ENCODE assay signal across 2 mouse cellular contexts in genomic region chr11:86672772-86673171, GRCm38 (mm10).
TF ChIP-seq lines count a peak whose summit lies in the region.

No protein-coding gene starts in this region.

TF ChIP-seq in CH12.LX, 34 proteins besides CTCF, POLR2A, EP300 and RAD21:
- peak; percentile 55; the same call in 1 of the 2 replicates for TF ChIP-seq BHLHE40 (IDR thresholded peaks at IDR 0.05; ENCODE audit: low read depth, low read length)
- no peak for TF ChIP-seq POLR2AphosphoS2 (IDR thresholded peaks at IDR 0.05; ENCODE audit: low read depth, low read length)
- TF ChIP-seq JUND (conservative IDR thresholded peaks at IDR 0.05; ENCODE audit: low read depth, low read length) = no peak; the same call in 1 of the 2 replicates
- 0 out of 2 replicates have a peak, but pooled peaks have one; percentile 8 for TF ChIP-seq ETS1 (conservative IDR thresholded peaks at IDR 0.05; ENCODE audit: low read depth, low read length)

TF ChIP-seq in MEL, 35 proteins besides CTCF, POLR2A, EP300 and RAD21:
- peak; percentile 66 for TF ChIP-seq BHLHE40 (IDR thresholded peaks at IDR 0.05; ENCODE audit: borderline replicate concordance, low read depth, low read length)
- TF ChIP-seq ETS1 (IDR thresholded peaks at IDR 0.05; ENCODE audit: low read depth, low read length) = peak; percentile 27; the same call in 1 of the 2 replicates
- peak; percentile 38; the same call in 1 of the 2 replicates for TF ChIP-seq MXI1 (IDR thresholded peaks at IDR 0.05; ENCODE audit: low read depth, low read length)
- TF ChIP-seq RCOR1 (IDR thresholded peaks at IDR 0.05; ENCODE audit: low read depth, low read length) = peak; percentile 84
- TF ChIP-seq GABPA (IDR thresholded peaks at IDR 0.05; ENCODE audit: low read depth, low read length) = no peak
- TF ChIP-seq MYB (IDR thresholded peaks at IDR 0.05; ENCODE audit: low read depth, low read length) = no peak
